Mouse (Mus musculus): ENCODE measurements around the gene 1190002N15Rik.

The 1190002N15Rik gene

GRCm38 (mm10) chr9:94529987-94530386 lies 7.9 kb downstream of the 1190002N15Rik start:
- DNase-seq (ENCODE audit: low spot score in 2 of 2), result no peak

- DNase-seq (ENCODE audit: low spot score in 2 of 2), result no peak
Measured at GRCm38 (mm10) chr9:94529146-94529746, 8.6 kb downstream of the 1190002N15Rik start.

- DNase-seq (ENCODE audit: low spot score in 2 of 2), result no peak
Measured at GRCm38 (mm10) chr9:94526473-94526872, 11.4 kb downstream of the 1190002N15Rik start.

- peak in 1 of 2 experiments; percentile 13 for DNase-seq (ENCODE audit: low spot score in 2 of 2)
Measured at GRCm38 (mm10) chr9:94512246-94512645, 25.6 kb downstream of the 1190002N15Rik start.

GRCm38 (mm10) chr9:94511139-94511538 lies 26.7 kb downstream of the 1190002N15Rik start:
- no peak for DNase-seq (ENCODE audit: low spot score in 2 of 2)

GRCm38 (mm10) chr9:94506980-94507379 lies 30.9 kb downstream of the 1190002N15Rik start:
- DNase-seq (ENCODE audit: low spot score in 2 of 2), result no peak

- no peak for DNase-seq (ENCODE audit: low spot score in 2 of 2)
Measured at GRCm38 (mm10) chr9:94491467-94491866, 46.4 kb downstream of the 1190002N15Rik start.

- DNase-seq (ENCODE audit: low spot score in 2 of 2), result no peak
Measured at GRCm38 (mm10) chr9:94487976-94488375, 49.9 kb downstream of the 1190002N15Rik start.

- DNase-seq (ENCODE audit: low spot score in 2 of 2), result no peak
Measured at GRCm38 (mm10) chr9:94483291-94483879, 54.5 kb downstream of the 1190002N15Rik start.

- DNase-seq (ENCODE audit: low spot score in 2 of 2), result peak; percentile 2 to 44
Measured at GRCm38 (mm10) chr9:94482215-94482975, 55.5 kb downstream of the 1190002N15Rik start.

- DNase-seq (ENCODE audit: low spot score in 2 of 2), result no peak
Measured at GRCm38 (mm10) chr9:94481057-94481456, 56.8 kb downstream of the 1190002N15Rik start.

GRCm38 (mm10) chr9:94479382-94479781 lies 58.5 kb downstream of the 1190002N15Rik start:
- DNase-seq (ENCODE audit: low spot score in 2 of 2), result no peak

GRCm38 (mm10) chr9:94478954-94479353 lies 58.9 kb downstream of the 1190002N15Rik start:
- DNase-seq (ENCODE audit: low spot score in 2 of 2), result peak in 1 of 2 experiments; percentile 7

GRCm38 (mm10) chr9:94475973-94476372 lies 61.9 kb downstream of the 1190002N15Rik start:
- no peak for DNase-seq (ENCODE audit: low spot score in 2 of 2)

GRCm38 (mm10) chr9:94473898-94474297 lies 64.0 kb downstream of the 1190002N15Rik start:
- DNase-seq (ENCODE audit: low spot score in 2 of 2), result no peak

GRCm38 (mm10) chr9:94472963-94473582 lies 64.8 kb downstream of the 1190002N15Rik start:
- DNase-seq (ENCODE audit: low spot score in 2 of 2), result no peak

- DNase-seq (ENCODE audit: low spot score in 2 of 2), result no peak
Measured at GRCm38 (mm10) chr9:94471485-94471884, 66.4 kb downstream of the 1190002N15Rik start.
